Mouse (Mus musculus): Measurements from ENCODE around the gene Csmd2.
"Not testable (repeated sequence)": the region's sequence is repeated elsewhere in the genome, so short reads cannot be mapped to it uniquely, and the experiment has no call there.

Csmd2 gene

DNA sequence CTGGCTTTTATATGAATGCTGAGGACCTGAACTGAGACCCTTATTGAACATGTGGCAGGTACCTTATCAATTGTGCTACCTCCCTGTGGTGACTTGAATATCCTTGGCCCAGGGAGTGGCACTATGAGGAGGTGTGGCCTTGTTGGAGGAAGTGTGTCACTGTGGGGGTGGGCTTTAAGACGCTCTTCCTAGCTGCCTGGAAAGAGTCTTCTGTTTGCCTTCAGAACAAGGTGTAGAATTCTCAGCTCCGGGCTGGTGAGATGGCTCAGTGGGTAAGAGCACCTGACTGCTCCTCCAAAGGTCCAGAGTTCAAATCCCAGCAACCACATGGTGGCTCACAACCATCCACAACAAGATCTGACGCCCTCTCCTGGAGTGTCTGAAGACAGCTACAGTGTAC lies 624.1 kb downstream of the Csmd2 start:
- DNase-seq (ENCODE audit: low spot score in 2 of 2) = not testable (repeated sequence)

DNA sequence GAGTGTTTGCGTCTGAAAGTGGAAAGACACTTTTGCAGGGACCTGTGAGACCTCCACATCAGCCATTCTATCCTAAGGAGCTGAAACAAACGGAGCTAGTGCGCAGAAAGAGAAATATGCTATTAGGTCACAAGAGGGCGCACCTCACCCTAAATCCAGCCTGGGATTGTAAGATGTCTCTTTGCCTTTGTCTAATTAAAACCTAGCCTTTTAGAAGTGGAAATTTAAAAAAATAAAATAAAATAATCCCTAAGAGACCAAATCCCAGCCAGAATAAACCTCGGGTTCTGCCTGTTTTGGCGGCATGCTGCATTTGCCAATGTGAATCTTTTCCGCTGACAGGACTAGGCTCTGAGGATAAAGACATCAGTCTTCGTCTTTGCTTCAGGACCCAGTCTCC lies 625.7 kb downstream of the Csmd2 start:
- peak in 1 of 2 experiments; percentile 43 for DNase-seq (ENCODE audit: low spot score in 2 of 2)

- no peak for DNase-seq (ENCODE audit: low spot score in 2 of 2)
Observed at GRCm38 (mm10) chr4:128615761-128616160, 628.1 kb downstream of the Csmd2 start.
